ENCODE assay signal across 10 mouse cellular contexts in the genomic region with DNA sequence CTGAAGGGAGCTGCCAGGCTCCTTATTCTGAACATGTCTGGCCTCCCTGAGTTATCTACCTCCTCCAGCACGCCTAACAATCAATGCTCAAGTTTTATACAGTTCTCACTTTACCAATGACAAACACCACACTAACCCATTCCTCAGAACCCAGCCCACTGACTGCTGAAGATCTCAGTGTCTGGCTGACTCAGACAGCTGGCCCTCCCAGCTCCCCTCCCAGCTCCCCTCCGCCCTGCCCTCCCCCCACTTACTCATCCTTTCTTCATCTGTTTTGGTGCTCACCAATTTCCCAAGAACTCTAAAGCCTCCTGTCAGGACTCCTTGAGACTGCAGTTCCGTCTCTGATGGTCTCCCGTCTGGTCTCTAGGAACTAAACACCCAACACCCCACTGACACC.
DNase-seq lines count a peak whose midpoint lies in the region; ATAC-seq and TF ChIP-seq lines count a peak whose summit lies in the region.
"Had no signal": no experiment of that assay in that cellular context is flagged by ENCODE, and none has a peak within 500 bp of the region (broad histone marks: within the 10 kb centered on the region; RNA-seq: fewer than 3 reads in every experiment).

No protein-coding gene starts in this region.

- no peaks in the 10 kb centered on the region for H3K36me3 ChIP-seq in lung, embryonic 14.5 days (ENCODE audit: insufficient read depth)
- no peaks in the 10 kb centered on the region for H3K36me3 ChIP-seq in embryonic facial prominence, embryonic 13.5 days
- H3K36me3 ChIP-seq in liver, postnatal 0 days (replicated peaks; ENCODE audit: insufficient read depth, low read length) = no peaks in the 10 kb centered on the region

- intact Hi-C loops in gastrocnemius, postnatal 14 days (cut with DNase I; ENCODE audit: low total_unique reads) = no loop called here

- no peak overlapping the region for H3K9ac ChIP-seq in lung, embryonic 14.5 days
- no peak overlapping the region for H3K9ac ChIP-seq in embryonic facial prominence, embryonic 13.5 days
- no peak overlapping the region for H3K9ac ChIP-seq in liver, postnatal 0 days (replicated peaks)

- TF ChIP-seq CTCF in lung, embryonic 14.5 days (IDR thresholded peaks at IDR 0.05; ENCODE audit: low read depth) = no peak
- no peak for TF ChIP-seq CTCF in lung, adult 2 months (IDR thresholded peaks at IDR 0.05; ENCODE audit: insufficient read depth, low read length)
- TF ChIP-seq CTCF in liver, postnatal 0 days (IDR thresholded peaks at IDR 0.05; ENCODE audit: low read depth) = no peak

- no peaks in the 10 kb centered on the region for H3K27me3 ChIP-seq in lung, embryonic 14.5 days (ENCODE audit: insufficient read depth, low read length)
- H3K27me3 ChIP-seq in embryonic facial prominence, embryonic 13.5 days = no peaks in the 10 kb centered on the region
- no peaks in the 10 kb centered on the region for H3K27me3 ChIP-seq in liver, postnatal 0 days (ENCODE audit: insufficient read depth, low read length)

- H3K9me3 ChIP-seq in lung, embryonic 14.5 days (ENCODE audit: low read depth, low read length) = no peaks in the 10 kb centered on the region
- no peaks in the 10 kb centered on the region for H3K9me3 ChIP-seq in embryonic facial prominence, embryonic 13.5 days
- H3K9me3 ChIP-seq in liver, postnatal 0 days (ENCODE audit: low read length) = no peaks in the 10 kb centered on the region

- TF ChIP-seq EP300 in liver, postnatal 0 days (IDR thresholded peaks at IDR 0.05; ENCODE audit: low read depth) = no peak

- H3K27ac ChIP-seq in lung, embryonic 14.5 days (ENCODE audit: low read depth) = 0 out of 2 replicates have a peak overlapping the region, but pooled peaks have one; percentile 67
- peak overlapping the region; percentile 48 for H3K27ac ChIP-seq in embryonic facial prominence, embryonic 13.5 days
- no peak overlapping the region for H3K27ac ChIP-seq in liver, postnatal 0 days (ENCODE audit: low read depth)

- 33% methylated on average over 4 of the region's 4 CpGs for WGBS in lung, embryonic 14.5 days
- WGBS in lung, adult 2 months = 55% methylated on average over 4 of the region's 4 CpGs
- 33% methylated on average over 4 of the region's 4 CpGs for WGBS in embryonic facial prominence, embryonic 13.5 days
- 65% methylated on average over 4 of the region's 4 CpGs for WGBS in liver, postnatal 0 days (ENCODE audit: insufficient replicate concordance)

- H3K4me1 ChIP-seq in lung, embryonic 14.5 days (ENCODE audit: insufficient read depth) = peaks cover 30% of the 10 kb centered on the region
- peaks cover 46% of the 10 kb centered on the region for H3K4me1 ChIP-seq in lung, adult 2 months (ENCODE audit: control insufficient read depth, insufficient read depth, low read length)
- peaks cover 44% of the 10 kb centered on the region for H3K4me1 ChIP-seq in embryonic facial prominence, embryonic 13.5 days
- H3K4me1 ChIP-seq in liver, postnatal 0 days (ENCODE audit: insufficient read depth) = peaks cover 46% of the 10 kb centered on the region

- no peak for ATAC-seq in lung, embryonic 14.5 days (ENCODE audit: insufficient read depth)
- no peak for ATAC-seq in embryonic facial prominence, embryonic 13.5 days (ENCODE audit: insufficient number of reproducible peaks, insufficient read depth, low FRiP score, low TSS enrichment, low read depth)
- peak; percentile 39 for ATAC-seq in liver, postnatal 0 days
- no peak for ATAC-seq in erythroblast, adult 5-6 weeks (replicated peaks; ENCODE audit: low FRiP score, poor library complexity, severe bottlenecking)

- no peak for TF ChIP-seq POLR2A in lung, adult 2 months (IDR thresholded peaks at IDR 0.05; ENCODE audit: borderline replicate concordance, extremely low read depth, low read depth, low read length)

- DNase-seq in embryo, embryonic 10.5 days (ENCODE audit: low spot score) = peak; percentile 39
- no peak for DNase-seq in embryo, embryonic 11 days
- no peak for DNase-seq in lung, embryonic 14.5 days
- no peak for DNase-seq in lung, adult 2 months
- DNase-seq in liver, postnatal 0 days = no peak
- DNase-seq in gastrocnemius, postnatal 14 days = no peak
- DNase-seq: gastrocnemius, postnatal 25 days; kidney, adult 9 months had no signal

- no peak overlapping the region for H3K4me3 ChIP-seq in lung, embryonic 14.5 days (ENCODE audit: low read depth, low read length)
- H3K4me3 ChIP-seq in lung, adult 2 months (replicated peaks; ENCODE audit: extremely low read depth, low read depth, low read length) = no peak overlapping the region
- no peak overlapping the region for H3K4me3 ChIP-seq in embryonic facial prominence, embryonic 13.5 days
- no peak overlapping the region for H3K4me3 ChIP-seq in liver, postnatal 0 days (ENCODE audit: low read depth, low read length)

- H3K4me2 ChIP-seq in lung, embryonic 14.5 days = 0 out of 2 replicates have a peak overlapping the region, but pooled peaks have one; percentile 23
- no peak overlapping the region for H3K4me2 ChIP-seq in embryonic facial prominence, embryonic 13.5 days
- H3K4me2 ChIP-seq in liver, postnatal 0 days (ENCODE audit: low read depth, low read length) = no peak overlapping the region
